In genomic region chr2:83812483-83813272, GRCm38 (mm10) we compare ENCODE assay signal across 7 mouse cellular contexts. TPM values are rescaled to one million over a fixed set of nuclear protein-coding genes. Genes with fewer than 3 reads are reported as not detected.
DNase-seq lines count a peak whose midpoint lies in the region; ATAC-seq lines count a peak whose summit lies in the region.

TSS of gene Fam171b (plus strand) at chr2:83812636.

- peaks cover 2% of the 10 kb centered on the region; the same call in 1 of the 2 replicates for H3K4me1 ChIP-seq in limb, embryonic 11.5 days (ENCODE audit: control insufficient read depth, insufficient read depth, low read length)
- peaks cover 32% of the 10 kb centered on the region for H3K4me1 ChIP-seq in midbrain, embryonic 13.5 days (replicated peaks)

- H3K9me3 ChIP-seq in limb, embryonic 11.5 days (ENCODE audit: control insufficient read depth, low read length) = no peaks in the 10 kb centered on the region
- no peaks in the 10 kb centered on the region for H3K9me3 ChIP-seq in midbrain, embryonic 13.5 days

- H3K27ac ChIP-seq in limb, embryonic 11.5 days (replicated peaks; ENCODE audit: low read depth, low read length) = 0 out of 2 replicates have a peak within 1 kb of the TSS, but pooled peaks have one; percentile 4
- H3K27ac ChIP-seq in midbrain, embryonic 13.5 days = peak within 1 kb of the TSS; percentile 99

- WGBS in limb, embryonic 11.5 days = under 1% methylated on average over 63 of the region's 63 CpGs
- under 1% methylated on average over 63 of the region's 63 CpGs for WGBS in midbrain, embryonic 13.5 days

- H3K4me3 ChIP-seq in limb, embryonic 11.5 days (ENCODE audit: low read depth, low read length) = peak within 1 kb of the TSS; percentile 65
- peak within 1 kb of the TSS; percentile 85 for H3K4me3 ChIP-seq in midbrain, embryonic 13.5 days (replicated peaks)

- peak; percentile 37 for DNase-seq in adrenal gland, adult 8-10 months
- peak; percentile 81 for DNase-seq in embryo, embryonic 9.5 days (ENCODE audit: extremely low spot score)
- peak; percentile 73 to 74 for DNase-seq in heart, adult 18-20 months
- DNase-seq in kidney, adult 18-20 months = peak; percentile 62
- peak; percentile 88 for DNase-seq in limb, embryonic 11.5 days (ENCODE audit: low spot score)
- DNase-seq in spleen, adult 12 weeks (ENCODE audit: low spot score) = peak; percentile 2

- H3K4me2 ChIP-seq in limb, embryonic 11.5 days (ENCODE audit: low read depth, severe bottlenecking) = peak within 1 kb of the TSS; percentile 74
- H3K4me2 ChIP-seq in midbrain, embryonic 13.5 days (replicated peaks) = peak within 1 kb of the TSS; percentile 66

- ATAC-seq in limb, embryonic 11.5 days (ENCODE audit: insufficient number of reproducible peaks, low FRiP score, low TSS enrichment, low read depth) = peak; percentile 95
- peak; percentile 96 for ATAC-seq in midbrain, embryonic 13.5 days

- peak within 1 kb of the TSS; percentile 90 for H3K9ac ChIP-seq in limb, embryonic 11.5 days (ENCODE audit: low read length)
- H3K9ac ChIP-seq in midbrain, embryonic 13.5 days (replicated peaks) = peak within 1 kb of the TSS; percentile 94

- no peaks in the 10 kb centered on the region for H3K36me3 ChIP-seq in limb, embryonic 11.5 days (ENCODE audit: control insufficient read depth, insufficient read depth, low read length)
- H3K36me3 ChIP-seq in midbrain, embryonic 13.5 days = no peaks in the 10 kb centered on the region

- H3K27me3 ChIP-seq in limb, embryonic 11.5 days (ENCODE audit: control insufficient read depth, insufficient read depth, low read length) = no peaks in the 10 kb centered on the region
- no peaks in the 10 kb centered on the region for H3K27me3 ChIP-seq in midbrain, embryonic 13.5 days

RNA-seq across cellular contexts. Expression of gene Fam171b, which starts in this region (rescaled TPM):
- total RNA-seq in adrenal gland, adult 8-10 months (2022) = 1 to 10 TPM; 4.4 to 8.6 (median 6.0) TPM
- total RNA-seq in heart, adult 18-20 months (2021) = under 1 TPM; 0.52 to 0.80 TPM
- polyA plus RNA-seq in limb, embryonic 11.5 days (2014; fragmentation: Nextera tagmentation; extraction: Ambion mirVana) = 20.1 and 20.4 TPM in 2 replicates
- 69.2 and 69.4 TPM in 2 replicates for polyA plus RNA-seq in midbrain, embryonic 13.5 days (2015; fragmentation: Nextera tagmentation; extraction: Ambion mirVana)

Comparison
In these comparisons a context has a peak if more than half of its experiments do, and no peak if none do; other contexts are left out.
1. Peak in every context shown above with its lines: DNase-seq, ATAC-seq, H3K4me3 ChIP-seq and H3K27ac ChIP-seq.
2. Peak in DNase-seq in heart, adult 18-20 months; RNA of the gene not detected or under 1 TPM.
3. DNase-seq: peak in every context shown above with its lines; median percentile 88 in limb, embryonic 11.5 days; 81 in embryo, embryonic 9.5 days; 74 in heart, adult 18-20 months; 62 in kidney, adult 18-20 months; 37 in adrenal gland, adult 8-10 months; 2 in spleen, adult 12 weeks.